Mouse (Mus musculus) heart, embryonic 13.5 days (tissue): Measurements from ENCODE around the gene Alpl. TPM values are rescaled to one million over a fixed set of nuclear protein-coding genes. Genes with fewer than 3 reads are reported as not detected.

Experiments
- ATAC-seq: fragments of 200-750 bp; cut with Nextera tagmentation; 2 replicates; pipeline ENCODE4 v1.8.0; 2017; ENCODE audit warnings: moderate TSS enrichment; ENCODE audit not compliant: insufficient number of reproducible peaks, low FRiP score, low TSS enrichment; ENCODE audit errors: extremely low read depth
- H3K27ac ChIP-seq: fragments of 300-500 bp; sonication (generic); replicated peaks from 2 replicates; pipeline ENCODE4 v1.5.1; 2015; ENCODE audit warnings: moderate library complexity, mild to moderate bottlenecking, inconsistent platforms
- H3K27me3 ChIP-seq: fragments of 300-500 bp; sonication (generic); replicated peaks from 2 replicates; pipeline ENCODE4 v1.6.1; 2015; ENCODE audit warnings: mild to moderate bottlenecking, inconsistent platforms
- H3K36me3 ChIP-seq: fragments of 300-500 bp; sonication (generic); 2 replicates; pipeline ENCODE4 v1.6.1; 2015; ENCODE audit warnings: mild to moderate bottlenecking, inconsistent platforms
- H3K4me1 ChIP-seq: fragments of 300-500 bp; sonication (generic); 2 replicates; pipeline ENCODE4 v1.6.1; 2015; ENCODE audit warnings: inconsistent platforms
- H3K4me2 ChIP-seq: fragments of 300-500 bp; sonication (generic); 2 replicates; pipeline ENCODE4 v1.6.1; 2015; ENCODE audit warnings: inconsistent platforms, mild to moderate bottlenecking, moderate library complexity
- H3K4me3 ChIP-seq: fragments of 300-500 bp; sonication (generic); 2 replicates; pipeline ENCODE4 v1.5.1; 2015; ENCODE audit warnings: moderate library complexity, mild to moderate bottlenecking, inconsistent platforms
- H3K9ac ChIP-seq: fragments of 300-500 bp; sonication (generic); 2 replicates; pipeline ENCODE4 v1.6.1; 2015; ENCODE audit warnings: inconsistent platforms, mild to moderate bottlenecking, moderate library complexity
- H3K9me3 ChIP-seq: fragments of 300-500 bp; sonication (generic); 2 replicates; pipeline ENCODE4 v1.6.1; 2016; ENCODE audit warnings: inconsistent platforms
- WGBS: fragments of 180-500 bp; shearing (Covaris S2); methylation state at CpG from one replicate; pipeline ENCODE4 v1.1.7; 2015; ENCODE audit warnings: mixed read lengths; 5-methylcytosine and 5-hydroxymethylcytosine counted together
- polyA plus RNA-seq: library from polyadenylated mRNA; unstranded; fragments of >200 nt; fragmentation: Nextera tagmentation; extraction: Ambion mirVana; gene quantifications from 2 replicates; pipeline ENCODE4 v1.2.1, GENCODE M21; 2015

Alpl gene
- polyA plus RNA-seq, 1 experiment from 2014 or later = 3.3 TPM

GRCm38 (mm10) chr4:137695900-137696299, 100.3 kb downstream of the Alpl start:
- 13% methylated on average over 4 of the region's 4 CpGs for WGBS

GRCm38 (mm10) chr4:137695300-137695699, 100.9 kb downstream of the Alpl start:
- peaks cover 43% of the 10 kb centered on the region for H3K4me1 ChIP-seq
- no peak for ATAC-seq
- no peak overlapping the region for H3K27ac ChIP-seq
- WGBS = 75% methylated on average over 8 of the region's 8 CpGs
- no peak overlapping the region for H3K4me3 ChIP-seq
- H3K36me3 ChIP-seq = no peaks in the 10 kb centered on the region
- H3K4me2 ChIP-seq = no peak overlapping the region
- peaks cover 45% of the 10 kb centered on the region for H3K27me3 ChIP-seq
- H3K9me3 ChIP-seq = no peaks in the 10 kb centered on the region
- no peak overlapping the region for H3K9ac ChIP-seq

More at GRCm38 (mm10) chr4:137695900-137696299, 100.3 kb downstream of the Alpl start:
- Histone ChIP-seq H3K36me3 (no peaks in the 10 kb centered on the region), H3K9ac (no peak overlapping the region), H3K4me2 (no peak overlapping the region), H3K9me3 (no peaks in the 10 kb centered on the region), H3K4me1 (peaks cover 44% of the 10 kb centered on the region), H3K4me3 (no peak overlapping the region), H3K27me3 (peaks cover 44% of the 10 kb centered on the region), H3K27ac (0 out of 2 replicates have a peak overlapping the region, but pooled peaks have one; percentile 20)
- ATAC-seq = no peak; the same call in 1 of the 2 replicates

- Histone ChIP-seq H3K27me3 (peaks cover 60% of the 10 kb centered on the region), H3K27ac (no peak overlapping the region), H3K9ac (no peak overlapping the region), H3K36me3 (no peaks in the 10 kb centered on the region), H3K9me3 (no peaks in the 10 kb centered on the region), H3K4me2 (no peak overlapping the region), H3K4me1 (peaks cover 19% of the 10 kb centered on the region), H3K4me3 (no peak overlapping the region)
- WGBS = 74% methylated on average over 10 of the region's 10 CpGs
- no peak for ATAC-seq
Measured at GRCm38 (mm10) chr4:137692107-137692902, 103.9 kb downstream of the Alpl start.

Other genes starting within 250 kb of the Alpl start
- gene Ldlrad2, start 221.8 kb downstream of the Alpl start, polyA plus RNA-seq = not detected in 2 replicates
- gene Usp48, start 202.6 kb downstream of the Alpl start, polyA plus RNA-seq = 31.8 and 34.6 TPM in 2 replicates
- 5.1 and 6.1 TPM in 2 replicates for gene Rap1gap, start 131.7 kb downstream of the Alpl start, polyA plus RNA-seq
- gene Ece1, start 65.9 kb upstream of the Alpl start, polyA plus RNA-seq = 77.4 and 78.9 TPM in 2 replicates
- gene Eif4g3, start 196.6 kb upstream of the Alpl start, polyA plus RNA-seq = 19.9 and 22.2 TPM in 2 replicates